Mouse (Mus musculus): Measurements from ENCODE around the gene 1700113H08Rik.

DNA sequence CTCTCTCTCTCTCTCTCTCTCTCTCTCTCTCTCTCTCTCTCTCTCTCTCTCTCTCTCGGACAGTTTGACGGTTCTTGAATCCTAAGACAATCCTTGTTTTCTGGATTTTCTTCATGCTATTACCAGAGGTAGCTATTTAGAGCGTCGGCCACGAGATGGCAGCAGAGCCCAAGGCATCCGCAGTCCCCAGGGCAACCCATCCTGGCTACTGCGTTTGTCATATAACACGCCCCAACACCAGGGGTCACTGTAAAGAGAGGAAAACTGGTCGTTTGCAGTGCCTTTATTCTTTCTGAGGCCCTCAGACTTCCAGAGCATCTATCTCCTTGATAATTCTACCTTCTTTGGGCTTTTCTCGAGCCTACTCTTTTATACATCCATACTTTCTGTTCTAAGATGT is 33.0 kb upstream of the 1700113H08Rik start:
- peak; percentile 87 for TF ChIP-seq CTCF (IDR thresholded peaks at IDR 0.05; ENCODE audit: low read depth)
- no peak for TF ChIP-seq EP300 (IDR thresholded peaks at IDR 0.05; ENCODE audit: low read depth)

All from liver, embryonic 14.5 days (tissue).